Mouse (Mus musculus) lung, embryonic 16.5 days (tissue): ENCODE results near the gene Tmbim6. TPM values are rescaled to one million over a fixed set of nuclear protein-coding genes. Genes with fewer than 3 reads are reported as not detected.

ENCODE experiments used
- ATAC-seq: fragments of 200-750 bp; cut with Nextera tagmentation; 2 replicates; pipeline ENCODE4 v1.8.0; 2017; ENCODE audit warnings: low read depth, mild to moderate bottlenecking, moderate library complexity
- H3K27ac ChIP-seq: fragments of 300-500 bp; sonication (generic); 2 replicates; pipeline ENCODE4 v1.5.1; 2014; ENCODE audit warnings: mild to moderate bottlenecking, control low read depth, low read length
- H3K27me3 ChIP-seq: fragments of 300-500 bp; sonication (generic); 2 replicates; pipeline ENCODE4 v1.6.1; 2014; ENCODE audit warnings: low read depth, low read length, mixed read lengths; ENCODE audit not compliant: control insufficient read depth, insufficient read depth
- H3K36me3 ChIP-seq: fragments of 300-500 bp; sonication (generic); 2 replicates; pipeline ENCODE4 v1.6.1; 2014; ENCODE audit warnings: low read length; ENCODE audit not compliant: control insufficient read depth, insufficient read depth
- H3K4me1 ChIP-seq: fragments of 300-500 bp; sonication (generic); replicated peaks from 2 replicates; pipeline ENCODE4 v1.6.1; 2014; ENCODE audit warnings: low read length, mixed read lengths; ENCODE audit not compliant: control insufficient read depth, insufficient read depth
- H3K4me2 ChIP-seq: fragments of 300-500 bp; sonication (generic); 2 replicates; pipeline ENCODE4 v1.6.1; 2014; ENCODE audit warnings: low read depth, low read length, control low read depth
- H3K4me3 ChIP-seq: fragments of 300-500 bp; sonication (generic); 2 replicates; pipeline ENCODE4 v1.5.1; 2014; ENCODE audit warnings: mild to moderate bottlenecking, low read length, control low read depth
- H3K9ac ChIP-seq: fragments of 300-500 bp; sonication (generic); 2 replicates; pipeline ENCODE4 v1.6.1; 2014; ENCODE audit warnings: low read length, control low read depth
- H3K9me3 ChIP-seq: fragments of 300-500 bp; sonication (generic); 2 replicates; pipeline ENCODE4 v1.6.1; 2016; ENCODE audit warnings: low read length; ENCODE audit not compliant: control insufficient read depth
- WGBS: fragments of 180-500 bp; shearing (Covaris S2); extraction: QIAGEN DNeasy Blood & Tissue Kit; methylation state at CpG from one replicate; pipeline ENCODE4 v1.1.7; 2014; 5-methylcytosine and 5-hydroxymethylcytosine counted together
- polyA plus RNA-seq: library from polyadenylated mRNA; unstranded; fragments of >200 nt; fragmentation: Nextera tagmentation; extraction: Ambion mirVana; gene quantifications from 2 replicates; pipeline ENCODE4 v1.2.1, GENCODE M21; 2015

The Tmbim6 gene
- polyA plus RNA-seq, 1 experiment from 2014 or later, result 464 TPM

- ATAC-seq, result peak; percentile 18
- peak overlapping the region; percentile 97 for H3K27ac ChIP-seq
- H3K9ac ChIP-seq, result no peak overlapping the region
- peaks cover 24% of the 10 kb centered on the region for H3K4me1 ChIP-seq
- H3K9me3 ChIP-seq, result no peaks in the 10 kb centered on the region
- peaks cover 8% of the 10 kb centered on the region for H3K36me3 ChIP-seq
- H3K27me3 ChIP-seq, result no peaks in the 10 kb centered on the region
- no peak overlapping the region for H3K4me3 ChIP-seq
- 55% methylated on average over 9 of the region's 9 CpGs for WGBS
- peak overlapping the region; percentile 52 for H3K4me2 ChIP-seq
These were observed 28.5 kb downstream of the Tmbim6 start for GRCm38 (mm10) chr15:99421152-99421551.

DNA sequence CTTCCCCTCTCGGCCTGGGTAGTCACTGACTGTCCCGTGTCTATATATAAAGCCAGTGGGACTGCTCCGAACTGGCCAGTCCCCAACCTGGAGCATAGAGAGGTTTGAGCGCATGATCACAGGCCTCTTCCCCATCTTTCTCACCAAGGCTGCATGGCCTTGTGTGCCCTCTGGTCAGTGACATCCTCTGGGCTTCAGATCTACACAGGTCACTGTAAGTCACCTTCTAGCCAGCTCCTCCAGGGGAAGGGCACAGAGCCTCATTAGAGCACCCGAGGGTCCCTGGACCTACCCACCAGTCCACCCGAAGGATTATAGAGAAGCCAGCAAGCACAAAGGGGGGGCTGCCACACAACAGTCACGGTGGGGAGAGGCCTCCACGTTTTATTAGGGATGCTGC is 29.0 kb downstream of the Tmbim6 start:
- Histone ChIP-seq H3K9ac (no peak overlapping the region), H3K9me3 (no peaks in the 10 kb centered on the region), H3K27ac (peak overlapping the region; percentile 97), H3K4me2 (no peak overlapping the region), H3K36me3 (peaks cover 13% of the 10 kb centered on the region), H3K27me3 (no peaks in the 10 kb centered on the region), H3K4me3 (no peak overlapping the region), H3K4me1 (peaks cover 22% of the 10 kb centered on the region)
- ATAC-seq, result no peak
- 78% methylated on average over 8 of the region's 8 CpGs for WGBS

- H3K9ac ChIP-seq, result no peak overlapping the region
- H3K9me3 ChIP-seq, result no peaks in the 10 kb centered on the region
- no peak overlapping the region for H3K4me3 ChIP-seq
- no peak overlapping the region for H3K4me2 ChIP-seq
- H3K4me1 ChIP-seq, result peaks cover 22% of the 10 kb centered on the region
- no peaks in the 10 kb centered on the region for H3K27me3 ChIP-seq
- H3K36me3 ChIP-seq, result peaks cover 20% of the 10 kb centered on the region
- WGBS, result 90% methylated on average over 23 of the region's 23 CpGs
- no peak for ATAC-seq
- H3K27ac ChIP-seq, result no peak overlapping the region
These were observed 29.9 kb downstream of the Tmbim6 start for GRCm38 (mm10) chr15:99422551-99422950.

DNA sequence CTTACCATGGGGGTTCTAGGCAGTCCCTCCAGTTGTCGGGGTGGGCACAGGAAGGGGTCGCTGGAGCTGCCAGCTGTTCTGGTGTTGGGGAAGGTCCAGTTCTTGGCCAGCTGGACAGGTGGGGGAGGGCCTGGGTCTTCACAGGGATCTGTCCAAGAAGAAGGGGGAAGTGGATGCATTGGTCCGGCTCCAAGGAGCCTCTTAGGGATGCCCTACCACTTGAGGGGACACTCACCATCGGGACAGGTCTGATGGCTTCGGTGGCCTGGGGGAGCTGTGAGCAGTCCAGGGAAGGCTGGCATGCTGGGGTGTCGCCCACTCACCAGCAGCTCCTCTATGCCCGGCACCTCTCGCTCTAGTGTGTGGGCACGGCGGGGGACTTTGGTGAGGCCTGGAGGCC is 30.4 kb downstream of the Tmbim6 start:
- Histone ChIP-seq H3K36me3 (peaks cover 22% of the 10 kb centered on the region), H3K4me3 (no peak overlapping the region), H3K9me3 (no peaks in the 10 kb centered on the region), H3K4me1 (peaks cover 16% of the 10 kb centered on the region), H3K27me3 (no peaks in the 10 kb centered on the region), H3K4me2 (no peak overlapping the region), H3K9ac (no peak overlapping the region), H3K27ac (no peak overlapping the region)
- ATAC-seq, result no peak
- WGBS, result 89% methylated on average over 10 of the region's 10 CpGs

GRCm38 (mm10) chr15:99423884-99424283 is 31.2 kb downstream of the Tmbim6 start:
- no peaks in the 10 kb centered on the region for H3K27me3 ChIP-seq
- no peaks in the 10 kb centered on the region for H3K9me3 ChIP-seq
- no peak for ATAC-seq
- H3K4me2 ChIP-seq, result no peak overlapping the region
- 85% methylated on average over 9 of the region's 9 CpGs for WGBS
- H3K4me3 ChIP-seq, result no peak overlapping the region
- no peak overlapping the region for H3K9ac ChIP-seq
- H3K4me1 ChIP-seq, result peaks cover 14% of the 10 kb centered on the region
- peaks cover 22% of the 10 kb centered on the region for H3K36me3 ChIP-seq
- H3K27ac ChIP-seq, result no peak overlapping the region

DNA sequence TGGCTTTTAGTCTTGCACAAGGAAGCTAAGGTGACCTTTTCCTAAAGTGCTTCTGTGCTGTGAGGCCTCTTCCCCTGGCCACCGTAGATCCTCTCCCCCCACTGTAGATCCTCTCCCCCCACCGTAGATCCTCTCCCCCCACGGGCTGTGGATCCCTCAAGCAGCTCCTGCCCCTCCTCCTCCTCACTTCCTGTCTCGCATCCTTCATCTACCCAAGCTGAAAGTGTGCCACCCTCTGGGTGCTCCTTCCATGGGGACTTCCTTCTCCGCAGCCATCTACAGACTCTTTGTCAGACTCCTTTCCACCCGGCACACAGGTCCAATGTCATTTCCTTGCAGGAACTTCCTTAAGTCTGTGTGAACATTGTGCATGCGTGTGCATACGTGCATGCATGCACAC is 37.7 kb downstream of the Tmbim6 start:
- Histone ChIP-seq H3K27ac (no peak overlapping the region; the same call in 1 of the 2 replicates), H3K27me3 (no peaks in the 10 kb centered on the region), H3K9me3 (no peaks in the 10 kb centered on the region), H3K4me3 (no peak overlapping the region), H3K4me2 (no peak overlapping the region), H3K4me1 (peaks cover 13% of the 10 kb centered on the region), H3K36me3 (peaks cover 34% of the 10 kb centered on the region), H3K9ac (no peak overlapping the region)
- no peak for ATAC-seq
- WGBS, result 65% methylated on average over 8 of the region's 8 CpGs

DNA sequence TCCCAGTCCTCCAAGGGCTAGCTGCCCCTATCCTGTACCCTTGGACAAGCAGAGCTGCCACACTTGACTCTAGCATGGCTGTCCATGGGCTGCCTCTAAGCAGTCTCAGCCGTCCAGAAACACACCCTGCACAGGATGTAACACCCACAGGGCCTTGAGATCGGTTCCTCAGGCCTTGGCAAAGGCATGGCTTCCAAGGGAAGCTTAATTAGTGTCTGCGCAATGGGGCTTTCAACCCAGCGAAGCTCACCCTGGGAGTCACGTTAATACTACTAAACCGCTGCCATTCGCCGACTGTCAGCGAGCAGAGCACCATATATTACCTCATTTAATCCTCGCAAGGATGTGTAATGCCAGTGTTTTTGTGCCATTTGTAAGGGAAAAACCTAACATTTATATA is 38.4 kb downstream of the Tmbim6 start:
- ATAC-seq, result no peak
- WGBS, result 81% methylated on average over 10 of the region's 10 CpGs
- Histone ChIP-seq H3K4me2 (no peak overlapping the region), H3K9ac (no peak overlapping the region), H3K27me3 (no peaks in the 10 kb centered on the region), H3K27ac (peak overlapping the region; percentile 20; the same call in 1 of the 2 replicates), H3K36me3 (peaks cover 30% of the 10 kb centered on the region), H3K9me3 (no peaks in the 10 kb centered on the region), H3K4me3 (no peak overlapping the region), H3K4me1 (peaks cover 17% of the 10 kb centered on the region)

DNA sequence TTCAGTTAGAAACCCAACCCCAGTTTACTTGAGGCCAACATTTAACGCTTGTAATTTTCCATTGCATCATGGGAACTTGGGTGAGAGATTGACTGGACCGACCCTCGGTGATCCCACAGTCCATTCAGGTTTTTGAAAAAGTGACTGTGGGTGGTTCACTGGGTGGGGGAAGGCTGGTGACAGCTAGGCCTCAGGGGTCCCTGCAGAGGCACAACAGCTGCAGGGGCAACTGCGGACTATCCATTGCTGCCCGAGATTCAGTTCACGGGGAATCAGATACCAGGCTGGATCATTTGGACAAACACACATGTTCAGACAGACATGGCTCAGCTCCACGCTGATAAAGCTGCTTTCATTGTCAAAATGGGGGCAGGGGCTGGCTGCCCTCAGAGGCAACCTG is 38.8 kb downstream of the Tmbim6 start:
- Histone ChIP-seq H3K36me3 (peaks cover 26% of the 10 kb centered on the region), H3K9ac (no peak overlapping the region), H3K4me3 (no peak overlapping the region), H3K27ac (0 out of 2 replicates have a peak overlapping the region, but pooled peaks have one; percentile 5), H3K27me3 (no peaks in the 10 kb centered on the region), H3K9me3 (no peaks in the 10 kb centered on the region), H3K4me2 (no peak overlapping the region), H3K4me1 (peaks cover 17% of the 10 kb centered on the region)
- no peak for ATAC-seq
- WGBS, result 64% methylated on average over 7 of the region's 7 CpGs

DNA sequence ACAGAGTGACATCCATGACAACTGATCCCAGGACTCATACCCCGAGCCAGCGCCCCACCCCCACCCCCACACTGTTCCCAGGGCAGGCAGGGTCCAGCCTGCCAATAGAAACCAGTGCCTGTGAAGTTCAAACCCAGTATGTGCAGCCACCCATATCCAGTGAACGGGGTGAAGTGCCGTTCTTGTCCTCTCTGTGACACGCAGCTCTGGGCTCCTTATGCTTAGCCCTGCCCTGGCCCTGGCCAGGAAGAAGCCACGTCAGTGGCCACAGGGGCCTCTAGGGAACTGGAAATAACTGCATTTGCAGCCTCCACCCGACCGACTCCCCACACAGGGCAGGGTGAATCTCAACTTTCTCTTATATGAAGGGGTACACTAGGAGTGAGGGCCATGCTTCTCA is 39.3 kb downstream of the Tmbim6 start:
- Histone ChIP-seq H3K36me3 (peaks cover 23% of the 10 kb centered on the region), H3K4me3 (no peak overlapping the region), H3K4me2 (no peak overlapping the region), H3K4me1 (peaks cover 19% of the 10 kb centered on the region), H3K9ac (no peak overlapping the region), H3K27ac (no peak overlapping the region), H3K9me3 (no peaks in the 10 kb centered on the region), H3K27me3 (no peaks in the 10 kb centered on the region)
- no peak for ATAC-seq
- 58% methylated on average over 8 of the region's 8 CpGs for WGBS
